Mouse (Mus musculus) left cerebral cortex, adult 18-20 months (tissue): ENCODE results near the gene Zfp93. TPM values are rescaled to one million over a fixed set of nuclear protein-coding genes. Genes with fewer than 3 reads are reported as not detected.

Source experiments
- DNase-seq, 2 experiments: peaks; one replicate each; pipeline ENCODE4 v3.0.0; 2021 to 2022; ENCODE audit warnings: low spot score in 2 of 2, mixed read lengths in 1 of 2
- total RNA-seq, 2 experiments: library from RNA; stranded (reverse); gene quantifications; 2 replicates each; pipeline ENCODE4 v1.2.3; 2021

The Zfp93 gene
- total RNA-seq, 2 experiments from 2014 or later = 11.6 to 12.7 TPM

DNA sequence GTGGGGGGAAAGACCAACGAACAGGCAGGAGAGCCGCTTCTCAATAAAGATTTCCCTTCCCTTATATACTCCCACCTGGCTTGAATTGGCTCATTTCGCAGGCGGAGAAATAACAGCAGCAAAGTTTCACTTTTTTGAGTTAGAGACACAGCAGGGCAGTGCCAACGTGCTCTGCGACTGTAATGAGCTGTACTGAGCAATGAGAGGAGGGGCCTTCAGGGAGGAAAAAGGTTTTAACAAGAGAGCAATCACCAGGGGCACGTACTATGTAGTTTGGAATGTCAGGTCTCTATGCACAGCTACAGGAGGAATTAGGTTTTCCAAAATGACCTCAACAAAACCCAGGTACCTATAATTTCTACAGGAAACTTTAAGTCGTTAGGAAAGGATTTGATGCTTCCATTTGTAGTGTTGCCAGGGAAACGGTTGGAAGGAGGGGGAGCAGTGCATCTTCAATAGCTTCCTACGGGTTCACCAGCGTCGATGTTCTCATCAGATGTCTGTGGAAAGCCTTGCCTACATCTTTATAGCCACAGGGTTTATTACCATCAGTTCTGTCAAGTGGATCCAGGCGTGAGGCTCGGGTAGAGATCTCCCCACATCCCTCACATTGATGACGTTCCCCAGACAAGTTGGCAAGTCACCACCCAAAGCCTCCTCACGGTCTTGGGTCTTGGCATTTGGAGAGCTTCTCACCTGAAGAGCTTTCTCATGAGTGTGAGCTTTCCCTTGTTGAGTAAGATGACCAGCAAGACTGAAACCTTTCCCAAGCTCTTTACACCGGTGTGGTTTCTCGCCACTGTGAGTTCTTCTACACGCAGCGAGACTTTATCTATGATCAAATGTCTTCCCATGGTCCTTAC is 56.3 kb downstream of the Zfp93 start:
- DNase-seq = no peak

Other genes with a start within 250 kb of the Zfp93 start
- gene Vmn1r183, start 217.2 kb upstream of the Zfp93 start, total RNA-seq = not detected
- gene Zfp180, start 188.5 kb upstream of the Zfp93 start, total RNA-seq = 10 to 100 TPM; 61.0 to 67.4 TPM
- 10 to 100 TPM; 11.2 to 11.8 TPM for gene Zfp112, start 158.1 kb upstream of the Zfp93 start, total RNA-seq
- 10 to 100 TPM; 22.2 to 22.8 TPM for gene Zfp235, start 136.3 kb upstream of the Zfp93 start, total RNA-seq
- gene Zfp114, start 95.4 kb upstream of the Zfp93 start, total RNA-seq = 1 to 10 TPM; 3.2 to 3.7 TPM
- 10 to 100 TPM; 12.7 to 13.5 TPM for gene Zfp111, start 59.0 kb upstream of the Zfp93 start, total RNA-seq
- 10 to 100 TPM; 10.2 to 12.1 TPM for gene Zfp109, start 32.9 kb upstream of the Zfp93 start, total RNA-seq
- 1 to 10 TPM; 7.7 to 8.4 TPM for gene Zfp108, start 15.6 kb upstream of the Zfp93 start, total RNA-seq
- gene Zfp61, start 30.8 kb downstream of the Zfp93 start, total RNA-seq = 10 to 100 TPM; 19.7 to 21.9 TPM
- gene Zfp94, start 46.2 kb downstream of the Zfp93 start, total RNA-seq = 10 to 100 TPM; 12.2 to 14.1 TPM
- not detected for gene Tescl, start 63.5 kb downstream of the Zfp93 start, total RNA-seq
- not detected for gene Lypd5, start 78.8 kb downstream of the Zfp93 start, total RNA-seq
- under 1 TPM; 0.19 to 0.45 TPM for gene Kcnn4, start 99.8 kb downstream of the Zfp93 start, total RNA-seq
- 10 to 100 TPM; 40.2 to 43.0 TPM for gene Smg9, start 129.2 kb downstream of the Zfp93 start, total RNA-seq
- gene Irgc1, start 181.9 kb downstream of the Zfp93 start, total RNA-seq = under 1 TPM in 1 of 2 experiments, not detected in 1; 0.37 TPM
- gene Plaur, start 192.1 kb downstream of the Zfp93 start, total RNA-seq = 1 to 10 TPM in 1 of 2 experiments, under 1 TPM in 1; 0.59 to 1.5 TPM
- 100 to 1,000 TPM; 207 to 219 TPM for gene Cadm4, start 211.6 kb downstream of the Zfp93 start, total RNA-seq
- 10 to 100 TPM; 47.7 to 49.3 TPM for gene Zfp428, start 236.6 kb downstream of the Zfp93 start, total RNA-seq
- not detected for gene AC161166.1, start 242.0 kb downstream of the Zfp93 start, total RNA-seq